Mouse (Mus musculus) myocyte (in vitro differentiated cells): ENCODE measurements around the gene Rnf145. TPM values are rescaled to one million over a fixed set of nuclear protein-coding genes. Genes with fewer than 3 reads are reported as not detected.

ENCODE experiments used
- H3K27me3 ChIP-seq: one replicate; pipeline ENCODE4 v1.6.1; 2011; ENCODE audit not compliant: control insufficient read depth, insufficient read depth, insufficient read length
- H3K36me3 ChIP-seq: one replicate; pipeline ENCODE4 v1.6.1; 2011; ENCODE audit not compliant: control insufficient read depth, insufficient read depth
- H3K4me2 ChIP-seq: one replicate; pipeline ENCODE4 v1.6.1; 2011; ENCODE audit warnings: low read depth, control low read depth
- H3K4me3 ChIP-seq: one replicate; pipeline ENCODE4 v1.5.1; 2011; ENCODE audit warnings: mild to moderate bottlenecking, control low read depth, moderate library complexity
- H3K79me2 ChIP-seq: one replicate; pipeline ENCODE4 v1.6.1; 2011; ENCODE audit not compliant: control insufficient read depth, insufficient read depth
- H3ac ChIP-seq: one replicate; pipeline ENCODE4 v1.6.1; 2011; ENCODE audit not compliant: control insufficient read depth, insufficient read length
- CEBPB ChIP-seq: IDR thresholded peaks from 2 replicates; pipeline ENCODE4 v1.6.1; 2011; ENCODE audit warnings: mild to moderate bottlenecking, moderate library complexity; ENCODE audit not compliant: poor library complexity, insufficient read depth, severe bottlenecking
- E2F4 ChIP-seq: IDR thresholded peaks from one replicate; pipeline ENCODE4 v1.6.1; 2011; ENCODE audit warnings: mild to moderate bottlenecking, control low read depth, moderate library complexity; ENCODE audit not compliant: insufficient read depth
- MAX ChIP-seq: IDR thresholded peaks from one replicate; pipeline ENCODE4 v1.6.1; 2011; ENCODE audit warnings: low read depth, mild to moderate bottlenecking, control low read depth
- MYOD1 ChIP-seq, 3 experiments: IDR thresholded peaks; one replicate each; pipeline ENCODE4 v1.6.1; 2011; ENCODE audit warnings: control low read depth in 2 of 3, low read depth in 2 of 3, mild to moderate bottlenecking in 2 of 3, moderate library complexity in 1 of 3; ENCODE audit not compliant: insufficient read length in 2 of 3, control insufficient read depth in 1 of 3
- MYOG ChIP-seq, 3 experiments: IDR thresholded peaks; one replicate each; pipeline ENCODE4 v1.6.1; 2011; ENCODE audit warnings: control low read depth in 2 of 3, low read depth in 2 of 3, mild to moderate bottlenecking in 2 of 3; ENCODE audit not compliant: insufficient read length in 2 of 3, control insufficient read depth in 1 of 3, insufficient read depth in 1 of 3
- POLR2A ChIP-seq: IDR thresholded peaks from one replicate; pipeline ENCODE4 v1.6.1; 2011; ENCODE audit warnings: low read depth, mild to moderate bottlenecking, control low read depth, moderate library complexity; ENCODE audit not compliant: insufficient read length
- POLR2AphosphoS2 ChIP-seq: IDR thresholded peaks from one replicate; pipeline ENCODE4 v1.6.1; 2011; ENCODE audit warnings: low read depth, control low read depth; ENCODE audit not compliant: insufficient read length
- REST ChIP-seq: IDR thresholded peaks from one replicate; pipeline ENCODE4 v1.6.1; 2011; ENCODE audit warnings: mild to moderate bottlenecking, control low read depth, moderate library complexity; ENCODE audit not compliant: insufficient read depth, insufficient read length
- SRF ChIP-seq: IDR thresholded peaks from one replicate; pipeline ENCODE4 v1.6.1; 2011; ENCODE audit warnings: low read depth; ENCODE audit not compliant: control insufficient read depth, insufficient read length
- TCF12 ChIP-seq: IDR thresholded peaks from one replicate; pipeline ENCODE4 v1.6.1; 2011; ENCODE audit warnings: mild to moderate bottlenecking, control low read depth; ENCODE audit not compliant: poor library complexity, insufficient read depth, severe bottlenecking
- TCF3 ChIP-seq: IDR thresholded peaks from one replicate; pipeline ENCODE4 v1.6.1; 2011; ENCODE audit warnings: low read depth, control low read depth; ENCODE audit not compliant: insufficient read length
- USF1 ChIP-seq: IDR thresholded peaks from one replicate; pipeline ENCODE4 v1.6.1; 2011; ENCODE audit warnings: low read depth, mild to moderate bottlenecking, control low read depth, moderate library complexity
- polyA plus RNA-seq: library from polyadenylated mRNA; unstranded; fragments of >200 nt; fragmentation: generic; extraction: Trizol; gene quantifications from one replicate; pipeline ENCODE4 v1.2.1, GENCODE M21; 2012; ENCODE audit warnings: missing spikeins

Rnf145 gene
- polyA plus RNA-seq, 1 experiment: 63.6 TPM

DNA sequence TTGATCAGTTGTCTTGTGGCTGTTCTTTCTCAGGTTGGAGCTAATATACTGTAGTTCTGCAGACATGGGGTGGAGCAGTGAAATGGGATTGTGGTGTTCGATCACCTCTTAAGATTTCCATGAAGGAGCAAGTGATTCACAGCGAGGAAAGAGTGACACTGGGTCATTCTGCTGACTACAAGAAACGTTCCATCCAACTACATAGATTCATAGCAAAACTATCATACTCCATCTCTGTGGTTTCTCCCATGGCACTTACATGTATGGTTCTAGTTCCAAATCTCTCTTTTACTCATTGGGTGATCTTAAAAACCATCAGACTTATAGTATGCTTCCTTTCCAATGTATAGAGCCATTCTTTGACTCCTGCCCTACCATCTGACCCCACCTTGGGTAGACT is 14.0 kb upstream of the Rnf145 start:
- Histone ChIP-seq H3K4me2 (no peak overlapping the region), H3K79me2 (no peaks in the 10 kb centered on the region), H3K36me3 (no peaks in the 10 kb centered on the region), H3ac (no peak overlapping the region), H3K27me3 (peaks cover 8% of the 10 kb centered on the region), H3K4me3 (no peak overlapping the region)
- no peak for TF ChIP-seq MAX
- TF ChIP-seq CEBPB: no peak
- TF ChIP-seq MYOD1 (IDR thresholded peaks at IDR 0.05; ENCODE audit: control insufficient read depth in 1 of 3, insufficient read length in 2 of 3, low read depth in 2 of 3): no peak
- no peak for TF ChIP-seq SRF
- no peak for TF ChIP-seq POLR2A
- no peak for TF ChIP-seq TCF3
- no peak for TF ChIP-seq E2F4
- no peak for TF ChIP-seq REST
- no peak for TF ChIP-seq MYOG (IDR thresholded peaks at IDR 0.05; ENCODE audit: control insufficient read depth in 1 of 3, insufficient read depth in 1 of 3, insufficient read length in 2 of 3, low read depth in 2 of 3)
- TF ChIP-seq USF1: no peak
- TF ChIP-seq TCF12: no peak
- TF ChIP-seq POLR2AphosphoS2: no peak

DNA sequence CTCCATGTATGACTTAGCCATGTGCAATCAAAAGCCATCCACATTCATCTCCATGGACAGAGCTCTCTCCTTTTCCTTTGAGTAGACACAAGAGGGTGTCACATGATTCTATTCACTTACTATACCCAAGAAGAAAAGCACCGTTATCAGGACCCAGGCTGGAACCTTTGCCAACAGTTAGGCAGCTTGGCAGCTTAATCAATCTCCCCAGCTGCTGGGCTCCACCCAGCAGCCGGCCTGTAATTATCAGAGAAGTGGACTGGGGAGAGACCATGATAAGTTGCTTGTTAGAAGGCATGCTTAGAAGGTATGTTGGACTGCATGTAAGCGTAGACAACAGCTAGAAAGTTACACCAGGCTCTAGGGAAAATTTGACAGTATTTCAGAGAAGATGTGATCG is 9.9 kb upstream of the Rnf145 start:
- H3K79me2 ChIP-seq: no peaks in the 10 kb centered on the region
- no peak overlapping the region for H3K4me2 ChIP-seq
- H3ac ChIP-seq: no peak overlapping the region
- TF ChIP-seq USF1: no peak
- no peak for TF ChIP-seq CEBPB
- no peak for TF ChIP-seq TCF3
- no peak for TF ChIP-seq POLR2A
- no peak for TF ChIP-seq POLR2AphosphoS2
- TF ChIP-seq E2F4: no peak
- no peak for TF ChIP-seq TCF12
- no peak for TF ChIP-seq MAX
- TF ChIP-seq REST: no peak
- TF ChIP-seq SRF: no peak
- TF ChIP-seq MYOD1 (IDR thresholded peaks at IDR 0.05; ENCODE audit: control insufficient read depth in 1 of 3, insufficient read length in 2 of 3, low read depth in 2 of 3): no peak
- no peak for TF ChIP-seq MYOG (IDR thresholded peaks at IDR 0.05; ENCODE audit: control insufficient read depth in 1 of 3, insufficient read depth in 1 of 3, insufficient read length in 2 of 3, low read depth in 2 of 3)
- no peak overlapping the region for H3K4me3 ChIP-seq
- H3K36me3 ChIP-seq: no peaks in the 10 kb centered on the region
- no peaks in the 10 kb centered on the region for H3K27me3 ChIP-seq

DNA sequence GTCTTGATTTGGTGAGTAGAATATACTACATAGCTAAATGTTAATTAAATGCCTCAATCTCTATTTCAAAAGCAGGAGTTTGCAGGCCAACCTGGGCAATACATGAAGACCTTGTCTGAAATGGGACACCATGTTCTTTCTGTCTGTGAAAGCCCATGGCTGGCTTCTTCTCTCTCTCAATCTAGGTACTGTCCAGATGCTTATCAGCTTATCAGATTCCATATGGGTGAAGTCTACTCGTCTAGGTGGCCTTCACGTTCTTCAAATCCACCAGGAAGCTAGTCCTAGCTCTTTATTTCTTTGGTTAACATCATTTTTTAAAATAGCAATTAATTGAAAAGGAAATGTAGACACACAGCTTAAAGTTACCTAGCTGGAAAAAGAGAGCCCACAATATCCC is 8.9 kb upstream of the Rnf145 start:
- H3K4me2 ChIP-seq: no peak overlapping the region
- no peaks in the 10 kb centered on the region for H3K79me2 ChIP-seq
- H3ac ChIP-seq: no peak overlapping the region
- no peak overlapping the region for H3K4me3 ChIP-seq
- no peak for TF ChIP-seq POLR2AphosphoS2
- no peak for TF ChIP-seq CEBPB
- TF ChIP-seq USF1: no peak
- TF ChIP-seq MAX: no peak
- TF ChIP-seq REST: no peak
- no peak for TF ChIP-seq E2F4
- no peak for TF ChIP-seq MYOD1 (IDR thresholded peaks at IDR 0.05; ENCODE audit: control insufficient read depth in 1 of 3, insufficient read length in 2 of 3, low read depth in 2 of 3)
- TF ChIP-seq TCF3: no peak
- no peak for TF ChIP-seq MYOG (IDR thresholded peaks at IDR 0.05; ENCODE audit: control insufficient read depth in 1 of 3, insufficient read depth in 1 of 3, insufficient read length in 2 of 3, low read depth in 2 of 3)
- TF ChIP-seq POLR2A: no peak
- TF ChIP-seq SRF: no peak
- TF ChIP-seq TCF12: no peak
- H3K36me3 ChIP-seq: no peaks in the 10 kb centered on the region
- no peaks in the 10 kb centered on the region for H3K27me3 ChIP-seq

DNA sequence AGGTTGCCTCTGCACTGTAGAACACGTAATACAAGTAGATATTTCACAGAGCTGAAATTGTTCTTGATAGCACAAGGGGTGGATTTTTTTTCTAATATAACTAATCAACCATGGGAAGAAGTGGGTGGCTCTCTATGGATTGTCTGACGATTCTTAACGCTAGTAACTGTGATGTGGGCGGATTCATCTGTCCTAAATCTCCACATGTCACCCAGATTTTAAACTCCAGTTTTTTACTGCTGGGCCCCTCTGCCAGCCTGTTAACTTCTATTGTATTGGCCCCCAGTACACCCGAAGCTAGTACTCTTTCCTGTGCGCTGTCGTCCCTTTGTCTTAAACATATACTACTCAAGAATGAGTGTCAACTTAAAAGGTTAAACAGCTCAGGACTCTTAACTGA is 8.4 kb upstream of the Rnf145 start:
- Histone ChIP-seq H3K36me3 (no peaks in the 10 kb centered on the region), H3K79me2 (no peaks in the 10 kb centered on the region), H3K4me3 (no peak overlapping the region), H3K4me2 (no peak overlapping the region), H3ac (no peak overlapping the region), H3K27me3 (no peaks in the 10 kb centered on the region)
- TF ChIP-seq USF1 (no peak), POLR2AphosphoS2 (no peak), REST (no peak), MYOG (IDR thresholded peaks at IDR 0.05; ENCODE audit: control insufficient read depth in 1 of 3, insufficient read depth in 1 of 3, insufficient read length in 2 of 3, low read depth in 2 of 3) (no peak)
